Mouse (Mus musculus) bone marrow macrophage, adult 2 months (primary cell): Measurements from ENCODE around the gene Kmt2b.

ENCODE experiments used
- CTCF ChIP-seq: IDR thresholded peaks from 2 replicates; pipeline ENCODE4 v1.5.1; 2012; ENCODE audit warnings: low read depth, mild to moderate bottlenecking, low read length, moderate library complexity
- POLR2A ChIP-seq: IDR thresholded peaks from 2 replicates; pipeline ENCODE4 v1.6.1; 2012; ENCODE audit warnings: mild to moderate bottlenecking, low read depth, low read length, borderline replicate concordance

DNA sequence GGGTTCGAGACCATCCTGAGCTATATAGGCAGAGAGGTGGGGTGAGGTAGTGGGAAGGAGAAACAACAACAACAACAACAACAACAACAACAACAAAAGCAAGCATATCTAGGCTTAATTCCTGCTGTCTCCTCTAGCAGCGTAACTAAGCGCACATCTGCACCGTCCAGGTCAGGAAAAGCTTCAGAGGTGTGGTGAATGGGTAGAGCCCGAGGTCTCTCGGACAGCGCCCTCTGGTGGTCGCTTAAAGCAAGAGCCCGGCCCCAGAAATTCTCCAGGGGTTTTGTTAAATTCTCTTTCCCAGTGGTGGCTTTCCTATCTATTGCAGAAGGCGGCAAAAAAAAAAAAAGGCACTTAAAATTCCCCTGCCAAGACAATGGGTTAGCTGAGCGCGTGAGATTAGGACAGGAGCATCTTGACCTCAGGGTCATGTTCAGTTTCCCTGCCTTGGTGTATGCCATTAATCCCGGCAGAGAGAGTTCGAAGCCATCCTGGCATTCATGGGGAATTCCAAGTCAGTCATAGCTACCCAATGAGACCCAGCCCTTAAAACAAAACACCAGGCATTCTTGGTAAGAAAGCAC is 25.1 kb upstream of the Kmt2b start:
- TF ChIP-seq CTCF (peak; percentile 94), POLR2A (no peak)
